Comparison of ENCODE assay signal across 24 mouse cellular contexts in the genomic region with DNA sequence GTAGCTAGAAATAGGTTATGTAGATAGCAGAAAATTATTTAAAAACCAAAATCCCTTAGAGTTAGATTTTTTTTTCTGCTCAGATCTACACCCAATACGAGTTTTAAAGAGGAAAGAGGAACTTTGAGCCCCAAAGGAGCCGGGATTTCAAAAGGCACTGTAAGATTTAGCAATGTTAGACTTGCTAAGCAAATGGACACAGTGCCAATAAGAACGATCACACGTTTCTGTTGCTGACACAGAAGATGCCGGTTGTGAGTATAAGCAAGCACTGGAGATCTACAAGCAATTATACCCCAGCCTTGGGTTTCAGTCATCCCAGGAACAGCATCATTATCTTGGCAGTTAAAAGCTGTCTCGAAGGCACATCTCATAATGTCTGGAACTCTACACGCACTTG.
"Had no signal": no experiment of that assay in that cellular context is flagged by ENCODE, and none has a peak within 500 bp of the region (broad histone marks: within the 10 kb centered on the region; RNA-seq: fewer than 3 reads in every experiment).

No protein-coding gene starts in this region.

- H3K27ac ChIP-seq: intestine, embryonic 15.5 days; limb, embryonic 13.5 days; liver, embryonic 15.5 days; lung, embryonic 15.5 days; midbrain, embryonic 10.5 days; stomach, postnatal 0 days had no signal

- H3K9me3 ChIP-seq: intestine, embryonic 15.5 days; limb, embryonic 13.5 days; liver, embryonic 15.5 days; lung, embryonic 15.5 days had no signal

- ATAC-seq: intestine, embryonic 15.5 days; midbrain, embryonic 16.5 days had no signal

- H3K9ac ChIP-seq: intestine, embryonic 15.5 days; limb, embryonic 13.5 days; liver, embryonic 15.5 days; lung, embryonic 15.5 days had no signal

- H3K4me2 ChIP-seq: intestine, embryonic 15.5 days; liver, embryonic 11.5 days; liver, embryonic 15.5 days; lung, embryonic 15.5 days had no signal

- H3K36me3 ChIP-seq: intestine, embryonic 15.5 days; limb, embryonic 13.5 days; liver, embryonic 15.5 days; lung, embryonic 15.5 days; midbrain, embryonic 10.5 days had no signal

- H3K27me3 ChIP-seq: intestine, embryonic 15.5 days; limb, embryonic 13.5 days; liver, embryonic 15.5 days; lung, embryonic 15.5 days; megakaryocyte, embryonic 14.5 days had no signal

- H3K4me1 ChIP-seq: intestine, embryonic 15.5 days; liver, embryonic 15.5 days; lung, embryonic 15.5 days; megakaryocyte, embryonic 14.5 days; midbrain, embryonic 10.5 days had no signal

- DNase-seq: kidney, adult 18-20 months; kidney, adult 9 months; kidney, postnatal 14 days; kidney, postnatal 4 days; left cerebral cortex, postnatal 4 days; lung, adult 18-20 months; lung, postnatal 10 days; lung, postnatal 36 days; right cerebral cortex, adult 18-20 months; right cerebral cortex, postnatal 14 days; right cerebral cortex, postnatal 4 days; thymus, adult 2 months; thymus, postnatal 14 days; thymus, postnatal 4 days had no signal

- H3K4me3 ChIP-seq: intestine, embryonic 15.5 days; limb, embryonic 13.5 days; liver, embryonic 15.5 days; lung, embryonic 15.5 days; megakaryocyte, embryonic 14.5 days; midbrain, embryonic 10.5 days; myocyte had no signal
